8 mouse cellular contexts compared by ENCODE assay signal in the genomic region with DNA sequence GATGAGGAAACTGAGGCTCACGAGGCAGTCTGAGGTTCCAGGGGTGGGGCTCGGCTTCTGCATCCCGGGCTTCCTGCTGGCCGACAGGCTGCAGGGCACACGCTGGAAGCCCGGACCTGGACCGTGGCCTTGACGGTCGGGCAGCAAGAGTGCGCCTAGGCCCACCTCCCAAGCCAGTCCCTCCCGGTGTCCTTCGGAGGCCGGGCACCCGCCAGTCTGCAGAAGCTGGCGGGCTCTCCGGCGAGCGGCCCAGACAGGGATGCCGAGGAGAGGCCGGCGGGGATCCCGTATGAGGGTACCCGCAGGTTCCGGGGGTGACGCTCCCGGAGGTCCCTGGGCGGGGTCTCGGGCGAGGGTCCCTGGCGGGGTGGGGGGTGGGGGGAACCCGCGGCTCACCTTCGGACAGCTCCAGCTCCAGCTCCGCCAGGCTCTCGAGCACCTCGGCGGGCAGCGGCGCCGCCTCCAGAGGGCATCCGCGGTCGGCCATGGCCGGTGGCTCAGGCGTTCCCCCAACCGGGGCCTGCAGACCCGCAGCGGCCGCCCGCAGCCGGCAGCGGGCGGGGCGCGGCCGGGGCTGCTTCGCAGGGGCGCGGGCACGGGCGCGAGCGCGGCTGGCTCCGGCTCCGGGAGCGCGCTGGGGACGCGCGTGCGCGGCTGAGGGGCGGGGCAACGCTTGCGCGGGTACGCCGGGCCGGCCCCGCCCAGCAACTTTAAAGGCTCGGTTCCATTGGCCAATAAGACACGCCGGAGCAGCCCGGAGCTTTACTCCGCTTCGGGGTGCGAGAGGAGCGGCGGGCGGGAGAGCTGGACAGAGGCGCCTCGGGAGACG. TPM values are rescaled to one million over a fixed set of nuclear protein-coding genes. Genes with fewer than 3 reads are reported as not detected.
DNase-seq lines count a peak whose midpoint lies in the region; ATAC-seq and TF ChIP-seq lines count a peak whose summit lies in the region.

Gene Dip2a, minus strand, starts transcription at position 581 of the 829 bp plus-strand sequence.

- H3K27ac ChIP-seq in forebrain, postnatal 0 days (ENCODE audit: low read depth, low read length), result peak within 1 kb of the TSS; percentile 67
- H3K27ac ChIP-seq in lung, embryonic 15.5 days, result peak within 1 kb of the TSS; percentile 81

- H3K27me3 ChIP-seq in G1E (ENCODE audit: insufficient read depth, low read length), result peaks cover 15% of the 10 kb centered on the region
- no peaks in the 10 kb centered on the region for H3K27me3 ChIP-seq in forebrain, postnatal 0 days (ENCODE audit: insufficient read depth, low read length)
- H3K27me3 ChIP-seq in lung, embryonic 15.5 days, result no peaks in the 10 kb centered on the region

- peak within 1 kb of the TSS; percentile 78 for H3K4me3 ChIP-seq in G1E (ENCODE audit: low read depth, low read length)
- H3K4me3 ChIP-seq in forebrain, postnatal 0 days (ENCODE audit: low read depth, low read length), result peak within 1 kb of the TSS; percentile 91
- peak within 1 kb of the TSS; percentile 89 for H3K4me3 ChIP-seq in lung, embryonic 15.5 days

- peak; percentile 95 for DNase-seq in G1E (ENCODE audit: low spot score)
- peak; percentile 96 to 100 for DNase-seq in cerebellum, adult 18-20 months
- peak; percentile 95 for DNase-seq in forebrain, postnatal 0 days
- peak; percentile 97 for DNase-seq in heart, postnatal 4 days
- DNase-seq in layer of hippocampus, adult 8-10 months (ENCODE audit: low spot score in 2 of 2), result peak; percentile 80 to 92
- DNase-seq in ovary, adult 18-20 months (ENCODE audit: low spot score), result peak; percentile 87
- DNase-seq in thymus, postnatal 0 days (ENCODE audit: low spot score), result peak; percentile 94

- under 1% methylated on average over 94 of the region's 94 CpGs for WGBS in forebrain, postnatal 0 days
- under 1% methylated on average over 94 of the region's 94 CpGs for WGBS in lung, embryonic 15.5 days

- no peaks in the 10 kb centered on the region for H3K9me3 ChIP-seq in G1E (replicated peaks)
- H3K9me3 ChIP-seq in forebrain, postnatal 0 days (ENCODE audit: low read length), result no peaks in the 10 kb centered on the region
- no peaks in the 10 kb centered on the region for H3K9me3 ChIP-seq in lung, embryonic 15.5 days

- no peak for TF ChIP-seq CTCF in G1E (IDR thresholded peaks at IDR 0.05; ENCODE audit: low read depth, low read length)
- no peak for TF ChIP-seq CTCF in forebrain, postnatal 0 days (IDR thresholded peaks at IDR 0.05; ENCODE audit: low read depth)

- H3K4me2 ChIP-seq in forebrain, postnatal 0 days (ENCODE audit: low read depth), result peak within 1 kb of the TSS; percentile 61
- H3K4me2 ChIP-seq in lung, embryonic 15.5 days, result peak within 1 kb of the TSS; percentile 87

- H3K36me3 ChIP-seq in G1E (replicated peaks), result peaks cover 12% of the 10 kb centered on the region
- no peaks in the 10 kb centered on the region for H3K36me3 ChIP-seq in forebrain, postnatal 0 days (ENCODE audit: insufficient read depth)
- H3K36me3 ChIP-seq in lung, embryonic 15.5 days, result no peaks in the 10 kb centered on the region; the same call in 1 of the 2 replicates

- peaks cover 17% of the 10 kb centered on the region for H3K4me1 ChIP-seq in G1E (ENCODE audit: insufficient read depth, low read depth, low read length)
- peaks cover 8% of the 10 kb centered on the region; the same call in 1 of the 2 replicates for H3K4me1 ChIP-seq in forebrain, postnatal 0 days (ENCODE audit: insufficient read depth)
- peaks cover 25% of the 10 kb centered on the region for H3K4me1 ChIP-seq in lung, embryonic 15.5 days

- peak within 1 kb of the TSS; percentile 96 for H3K9ac ChIP-seq in forebrain, postnatal 0 days
- peak within 1 kb of the TSS; percentile 79 for H3K9ac ChIP-seq in lung, embryonic 15.5 days

- ATAC-seq in G1E (ENCODE audit: extremely low read depth, insufficient number of reproducible peaks, low FRiP score, poor library complexity, severe bottlenecking), result peak; percentile 75
- ATAC-seq in forebrain, postnatal 0 days, result peak; percentile 96
- peak; percentile 94 for ATAC-seq in lung, embryonic 15.5 days (ENCODE audit: borderline replicate concordance, extremely low read depth, low FRiP score, low TSS enrichment)

RNA-seq across cellular contexts. Expression of gene Dip2a, which starts in this region (rescaled TPM):
- total RNA-seq in G1E (2014; fragmentation: Nextera tagmentation), result 2.6 and 2.8 TPM in 2 replicates
- 2.6 and 4.3 TPM in 2 replicates for total RNA-seq in G1E (2017)
- polyA plus RNA-seq in G1E (2012), result 1.1 and 1.5 TPM in 2 replicates
- total RNA-seq in forebrain, postnatal 0 days (2014; rRNA removed), result 46.5 and 49.0 TPM in 2 replicates
- polyA plus RNA-seq in forebrain, postnatal 0 days (2015; fragmentation: Nextera tagmentation; extraction: Ambion mirVana), result 6.2 and 8.7 TPM in 2 replicates
- 10 to 100 TPM; 28.4 to 31.6 TPM for total RNA-seq in heart, postnatal 4 days (2021)
- 10 to 100 TPM; 61.0 to 72.9 (median 64.9) TPM for total RNA-seq in layer of hippocampus, adult 8-10 months (2022)
- polyA plus RNA-seq in lung, embryonic 15.5 days (2015; fragmentation: Nextera tagmentation; extraction: Ambion mirVana), result 12.5 TPM in 2 replicates
- 1.6 and 2.2 TPM in 2 replicates for polyA plus RNA-seq in thymus, postnatal 0 days (2015; fragmentation: Nextera tagmentation; extraction: Ambion mirVana)

Comparison
In these comparisons a context has a peak if more than half of its experiments do, and no peak if none do; other contexts are left out.
1. Peak in every context shown above with its lines: DNase-seq, ATAC-seq, H3K4me3 ChIP-seq and H3K27ac ChIP-seq.